Mouse (Mus musculus) skeletal muscle tissue, postnatal 0 days (tissue): ENCODE measurements around the gene Gm7697. TPM values are rescaled to one million over a fixed set of nuclear protein-coding genes. Genes with fewer than 3 reads are reported as not detected.

Source experiments
- polyA plus RNA-seq: library from polyadenylated mRNA; unstranded; fragments of >200 nt; fragmentation: Nextera tagmentation; extraction: Ambion mirVana; gene quantifications from 2 replicates; pipeline ENCODE4 v1.2.1, GENCODE M21; 2015

Gene Gm7697
- not detected in 2 replicates for polyA plus RNA-seq

GRCm38 (mm10) chr8:69522876-69523275 lies at the start of gene Gm7697:
Gene Gm7697 (minus strand): TSS chr8:69522976.

GRCm38 (mm10) chr8:69453465-69453864 lies 69.3 kb downstream of the Gm7697 start, which contains the start of gene Gm9495:
Gene Gm9495 (minus strand): TSS chr8:69453565.

Other genes with a start within 250 kb of the Gm7697 start
- not detected in 2 replicates for gene Gm9495, start 69.4 kb downstream of the Gm7697 start, polyA plus RNA-seq
- 7.3 and 9.1 TPM in 2 replicates for gene Zfp868, start 102.6 kb upstream of the Gm7697 start, polyA plus RNA-seq
- 0.49 and 0.55 TPM in 2 replicates for gene Zfp964, start 131.5 kb upstream of the Gm7697 start, polyA plus RNA-seq
- 6.7 and 9.1 TPM in 2 replicates for gene Zfp869, start 187.7 kb upstream of the Gm7697 start, polyA plus RNA-seq
- gene Zfp963, start 227.0 kb upstream of the Gm7697 start, polyA plus RNA-seq: 3.4 and 3.9 TPM in 2 replicates